Mouse (Mus musculus) forebrain, postnatal 0 days (tissue): ENCODE measurements around the gene Flvcr2. TPM values are rescaled to one million over a fixed set of nuclear protein-coding genes. Genes with fewer than 3 reads are reported as not detected.

Source experiments
- ATAC-seq: fragments of 200-750 bp; cut with Nextera tagmentation; 2 replicates; pipeline ENCODE4 v1.8.0; 2017; ENCODE audit warnings: mild to moderate bottlenecking, moderate library complexity
- DNase-seq: peaks from one replicate; pipeline ENCODE4 v3.0.0-alpha.2; 2015
- H3K27ac ChIP-seq: fragments of 300-500 bp; sonication (generic); 2 replicates; pipeline ENCODE4 v1.5.1; 2014; ENCODE audit warnings: low read depth, mild to moderate bottlenecking, antibody characterized with exemption, low read length, moderate library complexity, mixed read lengths
- H3K27me3 ChIP-seq: fragments of 300-500 bp; sonication (generic); 2 replicates; pipeline ENCODE4 v1.6.1; 2014; ENCODE audit warnings: mild to moderate bottlenecking, low read length, mixed read lengths; ENCODE audit not compliant: insufficient read depth
- H3K36me3 ChIP-seq: fragments of 300-500 bp; sonication (generic); 2 replicates; pipeline ENCODE4 v1.6.1; 2014; ENCODE audit warnings: mild to moderate bottlenecking, moderate library complexity; ENCODE audit not compliant: insufficient read depth
- H3K4me1 ChIP-seq: fragments of 300-500 bp; sonication (generic); 2 replicates; pipeline ENCODE4 v1.6.1; 2014; ENCODE audit warnings: antibody characterized with exemption; ENCODE audit not compliant: insufficient read depth
- H3K4me2 ChIP-seq: fragments of 300-500 bp; sonication (generic); 2 replicates; pipeline ENCODE4 v1.6.1; 2014; ENCODE audit warnings: low read depth, mild to moderate bottlenecking, moderate library complexity
- H3K4me3 ChIP-seq: fragments of 300-500 bp; sonication (generic); 2 replicates; pipeline ENCODE4 v1.5.1; 2014; ENCODE audit warnings: low read depth, low read length, mixed read lengths
- H3K9ac ChIP-seq: fragments of 300-500 bp; sonication (generic); 2 replicates; pipeline ENCODE4 v1.6.1; 2014; ENCODE audit warnings: mild to moderate bottlenecking
- H3K9me3 ChIP-seq: fragments of 300-500 bp; sonication (generic); 2 replicates; pipeline ENCODE4 v1.6.1; 2016; ENCODE audit warnings: low read length
- CTCF ChIP-seq: sonication (generic); IDR thresholded peaks from 2 replicates; pipeline ENCODE4 v1.5.1; 2016; ENCODE audit warnings: antibody characterized with exemption, control low read depth, low read depth
- WGBS: fragments of 180-500 bp; shearing (Covaris S2); extraction: QIAGEN DNeasy Blood & Tissue Kit; methylation state at CpG from one replicate; pipeline ENCODE4 v1.1.7; 2014; 5-methylcytosine and 5-hydroxymethylcytosine counted together
- polyA plus RNA-seq: library from polyadenylated mRNA; unstranded; fragments of >200 nt; fragmentation: Nextera tagmentation; extraction: Ambion mirVana; gene quantifications from 2 replicates; pipeline ENCODE4 v1.2.1, GENCODE M21; 2015
- total RNA-seq: library from RNA; depleted of rRNA; stranded (reverse); fragments of >200 nt; gene quantifications from 2 replicates; pipeline ENCODE4 v1.2.3, GENCODE M21; 2014

The Flvcr2 gene
- total and polyA plus RNA-seq, 2 experiments from 2014 or later: 4.0 to 6.9 TPM

GRCm38 (mm10) chr12:85767750-85768149 lies 21.4 kb downstream of the Flvcr2 start:
- Histone ChIP-seq H3K36me3 (no peaks in the 10 kb centered on the region), H3K4me2 (no peak overlapping the region), H3K4me3 (no peak overlapping the region), H3K9ac (no peak overlapping the region), H3K27me3 (no peaks in the 10 kb centered on the region), H3K9me3 (no peaks in the 10 kb centered on the region), H3K4me1 (no peaks in the 10 kb centered on the region), H3K27ac (no peak overlapping the region)
- ATAC-seq (no peak), DNase-seq (no peak)
- TF ChIP-seq CTCF: no peak
- 42% methylated on average over 4 of the region's 4 CpGs for WGBS

- no peaks in the 10 kb centered on the region for H3K36me3 ChIP-seq
- H3K9ac ChIP-seq: no peak overlapping the region
- no peak overlapping the region for H3K4me2 ChIP-seq
- H3K4me1 ChIP-seq: no peaks in the 10 kb centered on the region
- 74% methylated on average over 3 of the region's 3 CpGs for WGBS
- H3K27ac ChIP-seq: no peak overlapping the region
- no peak for DNase-seq
- no peaks in the 10 kb centered on the region for H3K27me3 ChIP-seq
- no peak for TF ChIP-seq CTCF
- H3K4me3 ChIP-seq: no peak overlapping the region
- ATAC-seq: no peak
- no peaks in the 10 kb centered on the region for H3K9me3 ChIP-seq
Measured at GRCm38 (mm10) chr12:85771356-85771755, 25.0 kb downstream of the Flvcr2 start.

GRCm38 (mm10) chr12:85778962-85779361 lies 32.6 kb downstream of the Flvcr2 start:
- Histone ChIP-seq H3K4me2 (no peak overlapping the region), H3K9ac (no peak overlapping the region), H3K4me3 (no peak overlapping the region), H3K36me3 (no peaks in the 10 kb centered on the region), H3K27ac (no peak overlapping the region), H3K27me3 (no peaks in the 10 kb centered on the region), H3K9me3 (no peaks in the 10 kb centered on the region), H3K4me1 (no peaks in the 10 kb centered on the region)
- TF ChIP-seq CTCF: no peak
- DNase-seq (no peak), ATAC-seq (no peak)
- WGBS: 92% methylated on average over 3 of the region's 3 CpGs

- Histone ChIP-seq H3K27me3 (no peaks in the 10 kb centered on the region), H3K36me3 (no peaks in the 10 kb centered on the region), H3K27ac (no peak overlapping the region), H3K4me1 (no peaks in the 10 kb centered on the region), H3K9ac (no peak overlapping the region), H3K4me2 (no peak overlapping the region), H3K9me3 (no peaks in the 10 kb centered on the region), H3K4me3 (no peak overlapping the region)
- no peak for DNase-seq
- 94% methylated on average over 5 of the region's 5 CpGs for WGBS
- no peak for ATAC-seq
- TF ChIP-seq CTCF: no peak
Measured at GRCm38 (mm10) chr12:85779707-85780106, 33.4 kb downstream of the Flvcr2 start.

GRCm38 (mm10) chr12:85781606-85782005 lies 35.3 kb downstream of the Flvcr2 start:
- no peak for TF ChIP-seq CTCF
- H3K4me2 ChIP-seq: no peak overlapping the region
- H3K27ac ChIP-seq: no peak overlapping the region
- no peaks in the 10 kb centered on the region for H3K27me3 ChIP-seq
- ATAC-seq (no peak), DNase-seq (no peak)
- no peaks in the 10 kb centered on the region for H3K4me1 ChIP-seq
- H3K9ac ChIP-seq: no peak overlapping the region
- 83% methylated on average over 3 of the region's 3 CpGs for WGBS
- H3K36me3 ChIP-seq: no peaks in the 10 kb centered on the region
- H3K4me3 ChIP-seq: no peak overlapping the region
- H3K9me3 ChIP-seq: no peaks in the 10 kb centered on the region

- no peak for TF ChIP-seq CTCF
- no peak overlapping the region for H3K4me3 ChIP-seq
- H3K9me3 ChIP-seq: no peaks in the 10 kb centered on the region
- H3K36me3 ChIP-seq: no peaks in the 10 kb centered on the region
- H3K27ac ChIP-seq: no peak overlapping the region
- 78% methylated on average over 19 of the region's 19 CpGs for WGBS
- no peaks in the 10 kb centered on the region for H3K27me3 ChIP-seq
- no peaks in the 10 kb centered on the region for H3K4me1 ChIP-seq
- no peak for ATAC-seq
- no peak overlapping the region for H3K9ac ChIP-seq
- DNase-seq: no peak
- H3K4me2 ChIP-seq: no peak overlapping the region
Measured at GRCm38 (mm10) chr12:85784916-85785815, 38.8 kb downstream of the Flvcr2 start.

GRCm38 (mm10) chr12:85792158-85792557 lies 45.8 kb downstream of the Flvcr2 start:
- no peaks in the 10 kb centered on the region for H3K36me3 ChIP-seq
- DNase-seq (no peak), ATAC-seq (no peak)
- H3K4me2 ChIP-seq: no peak overlapping the region
- no peaks in the 10 kb centered on the region for H3K4me1 ChIP-seq
- H3K27ac ChIP-seq: no peak overlapping the region
- TF ChIP-seq CTCF: no peak
- no peaks in the 10 kb centered on the region for H3K27me3 ChIP-seq
- no peaks in the 10 kb centered on the region for H3K9me3 ChIP-seq
- no peak overlapping the region for H3K4me3 ChIP-seq
- no peak overlapping the region for H3K9ac ChIP-seq
- 77% methylated on average over 4 of the region's 4 CpGs for WGBS
